Mouse (Mus musculus): ENCODE data around the gene Zbtb42.

Zbtb42 gene

DNA sequence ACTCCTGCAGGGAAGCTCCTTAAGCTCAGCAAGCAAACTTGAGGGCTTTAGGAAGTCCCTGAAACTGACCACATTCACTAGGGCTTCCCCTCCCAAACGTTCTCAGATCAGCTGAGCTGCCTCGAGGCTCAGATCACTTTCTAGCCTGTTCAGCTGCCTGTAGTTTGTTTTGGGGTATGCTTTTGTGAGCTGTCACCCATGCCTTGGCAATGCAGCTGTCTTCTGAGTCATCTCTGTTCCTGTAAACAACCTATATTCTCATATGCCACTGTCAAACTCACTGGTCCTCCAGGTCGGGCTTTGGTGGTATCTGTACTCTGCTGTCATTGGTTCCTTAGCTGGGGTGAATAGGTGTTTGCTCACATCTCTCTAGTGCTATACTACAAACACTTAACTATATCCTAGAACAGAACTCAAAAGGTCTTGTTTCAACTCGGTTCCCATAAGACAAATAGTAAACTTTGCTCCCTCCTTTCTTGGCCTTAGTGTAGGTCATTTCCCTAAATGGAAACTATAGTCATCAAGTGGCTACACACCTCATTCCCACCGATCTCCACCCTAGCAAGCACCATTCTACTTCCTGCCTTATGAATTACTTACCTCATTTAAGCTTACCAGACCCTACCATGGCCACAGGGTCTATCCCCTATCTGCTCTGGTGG lies 26.7 kb upstream of the Zbtb42 start:
- TF ChIP-seq GATA4 (IDR thresholded peaks at IDR 0.05; ENCODE audit: insufficient replicate concordance, low read length) = no peak

DNA sequence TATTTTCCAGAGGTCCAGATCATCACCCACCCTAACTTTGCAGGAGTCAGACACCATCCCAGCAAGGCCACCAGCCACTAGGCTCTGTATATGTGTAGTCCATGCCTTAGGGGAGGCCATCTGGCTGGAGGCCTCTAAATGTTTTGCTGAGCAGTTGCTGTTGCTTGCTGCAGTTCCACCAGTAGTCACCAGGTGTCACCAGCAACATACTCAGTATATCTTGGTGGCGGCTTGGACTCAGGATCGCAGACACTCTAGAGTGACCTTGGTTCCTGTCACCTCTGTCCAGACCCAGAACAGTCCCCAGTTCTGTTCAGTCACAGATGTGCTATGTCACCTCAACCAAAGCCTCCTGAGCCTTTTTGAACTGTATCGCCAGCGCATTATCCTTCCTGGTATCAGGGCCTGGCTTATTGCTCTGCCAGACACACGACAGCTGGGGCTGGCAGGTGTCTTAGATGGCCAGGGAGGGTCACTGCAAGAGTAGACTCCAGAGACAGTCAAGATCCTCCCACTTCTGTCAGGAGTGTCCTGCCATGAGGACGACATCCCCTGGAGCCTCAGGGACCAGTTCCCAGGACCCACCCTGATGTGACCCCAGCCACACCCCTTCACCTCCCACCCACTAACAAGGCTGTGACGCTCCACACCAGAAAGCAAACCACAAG lies 25.3 kb upstream of the Zbtb42 start:
- TF ChIP-seq GATA4 (IDR thresholded peaks at IDR 0.05; ENCODE audit: insufficient replicate concordance, low read length) = no peak

DNA sequence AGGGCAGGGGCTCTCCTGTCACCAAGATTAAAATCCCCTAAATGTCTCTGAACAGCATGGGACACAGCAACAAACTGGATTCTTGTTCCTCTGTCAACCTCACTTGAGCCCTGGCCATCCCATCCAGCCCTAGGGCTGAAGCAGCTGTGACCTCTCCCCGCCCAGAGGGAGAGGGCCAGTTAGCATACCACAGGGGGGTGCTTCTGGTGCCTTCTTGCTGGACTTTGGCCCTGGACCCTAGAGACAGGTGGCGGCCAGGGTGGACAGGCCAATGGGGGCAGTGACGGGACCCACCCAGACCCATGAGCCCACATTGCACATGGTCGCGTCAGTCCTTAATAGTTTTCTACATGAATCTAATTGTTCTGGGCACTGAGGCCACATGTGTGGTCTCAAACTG lies 24.6 kb upstream of the Zbtb42 start:
- no peak for TF ChIP-seq GATA4 (IDR thresholded peaks at IDR 0.05; ENCODE audit: insufficient replicate concordance, low read length)

DNA sequence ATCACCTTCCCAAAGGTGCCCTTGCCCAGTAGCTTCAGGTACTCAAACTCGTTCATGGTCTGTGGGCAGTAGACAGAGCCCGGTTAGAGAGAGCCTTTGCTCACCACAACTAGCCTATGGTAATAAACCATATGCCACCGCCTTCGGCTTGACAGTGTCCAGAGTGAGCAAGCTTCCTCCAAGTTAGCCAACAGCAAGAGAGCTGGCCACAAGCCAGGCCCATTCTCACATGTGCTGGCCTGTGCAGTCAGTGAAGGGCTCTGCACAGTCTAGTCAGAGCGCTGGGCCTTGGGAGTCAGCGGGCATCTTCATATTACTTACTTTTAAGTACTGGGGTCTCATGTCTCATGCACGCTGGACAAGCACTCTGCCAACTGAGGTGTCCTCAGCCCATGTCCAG lies 20.0 kb upstream of the Zbtb42 start:
- no peak for TF ChIP-seq GATA4 (IDR thresholded peaks at IDR 0.05; ENCODE audit: insufficient replicate concordance, low read length)

DNA sequence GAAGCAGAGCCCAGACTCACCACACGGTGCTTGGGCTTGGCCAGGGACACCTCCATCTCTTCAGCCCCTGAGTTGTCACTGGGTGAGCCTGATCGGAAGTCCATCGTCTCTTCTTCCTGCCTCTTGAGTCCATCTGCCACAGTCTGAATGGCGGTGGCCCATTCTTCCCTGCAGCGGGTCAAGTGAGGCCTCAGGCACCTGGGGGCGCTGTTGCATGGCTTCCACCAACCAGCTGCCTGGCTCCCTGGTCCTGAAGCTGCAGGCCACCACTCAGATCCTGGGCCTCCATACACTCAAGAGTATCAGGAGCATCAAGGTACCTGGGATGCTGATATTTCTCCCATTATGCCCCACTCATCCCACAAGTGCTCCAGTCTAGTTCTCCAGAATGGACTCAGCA lies 19.5 kb upstream of the Zbtb42 start:
- no peak for TF ChIP-seq GATA4 (IDR thresholded peaks at IDR 0.05; ENCODE audit: insufficient replicate concordance, low read length)

DNA sequence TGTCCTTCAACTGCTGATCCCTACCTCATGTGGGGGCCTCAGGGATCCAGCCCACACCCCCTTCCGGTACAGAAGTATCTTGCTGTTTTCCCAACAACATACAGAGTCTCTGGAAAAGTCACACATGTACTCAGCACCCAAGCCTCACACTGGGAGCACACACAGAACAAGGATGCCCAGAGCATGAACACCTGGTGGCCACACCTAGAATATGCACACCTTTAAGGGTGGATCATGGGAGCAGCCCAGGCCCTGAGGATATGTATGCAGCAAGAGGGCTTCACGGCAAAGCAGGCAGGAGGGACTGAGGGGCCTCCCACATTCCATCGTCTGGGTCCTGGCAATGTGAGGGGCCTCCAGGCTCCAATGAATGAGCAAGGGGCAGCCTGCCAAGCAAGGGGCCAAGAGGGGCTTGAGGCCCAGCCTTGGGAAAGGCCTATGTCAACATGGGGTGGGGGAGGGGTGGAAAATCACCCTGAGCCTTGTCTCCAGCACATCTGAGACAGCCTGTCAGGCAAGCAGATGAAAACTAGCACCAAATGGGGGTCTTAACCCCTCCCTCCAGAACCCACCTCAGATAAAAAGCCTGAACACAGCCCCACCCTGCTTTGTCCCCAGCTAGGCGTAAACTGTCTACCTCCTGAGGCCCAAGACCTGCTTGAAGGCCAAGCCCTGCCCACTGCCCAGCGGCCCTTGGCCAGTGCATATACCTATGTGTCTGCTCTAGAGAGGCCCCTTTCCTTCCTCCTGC lies 17.9 kb upstream of the Zbtb42 start:
- no peak for TF ChIP-seq GATA4 (IDR thresholded peaks at IDR 0.05; ENCODE audit: insufficient replicate concordance, low read length)

DNA sequence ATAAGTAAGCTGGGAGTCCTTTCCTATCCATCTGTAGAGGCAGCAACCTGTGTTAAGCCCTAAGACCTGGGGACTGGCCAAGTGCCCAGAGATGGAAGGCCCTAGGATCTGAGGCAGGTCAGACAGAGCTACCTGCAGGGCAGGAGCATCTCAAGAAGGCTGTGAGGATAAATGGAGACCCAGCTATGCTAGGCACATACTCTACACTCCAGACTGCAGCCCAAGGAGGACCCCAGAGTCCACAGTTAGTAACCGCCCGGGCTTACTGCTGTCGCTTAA lies 17.4 kb upstream of the Zbtb42 start:
- TF ChIP-seq GATA4 (IDR thresholded peaks at IDR 0.05; ENCODE audit: insufficient replicate concordance, low read length) = no peak

DNA sequence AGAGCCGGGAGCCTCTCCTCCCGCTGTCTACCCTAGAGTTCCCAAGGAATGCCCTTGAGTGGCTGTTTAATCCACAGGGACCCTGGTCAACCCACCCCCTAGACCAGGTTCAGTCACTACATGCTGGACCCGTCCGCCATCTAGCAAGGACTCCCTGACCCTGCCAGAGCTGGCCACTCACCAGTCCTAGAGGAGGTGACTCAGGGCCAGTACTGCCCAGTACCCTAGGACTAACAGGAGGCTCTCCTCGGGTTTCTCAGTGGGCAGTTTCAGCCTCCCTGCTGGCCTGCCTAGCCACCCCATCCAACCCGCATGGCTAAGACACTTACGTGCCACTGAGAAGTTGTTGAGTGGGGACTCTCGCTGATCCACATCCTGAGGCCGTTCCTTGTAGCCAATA lies 16.8 kb upstream of the Zbtb42 start:
- no peak for TF ChIP-seq GATA4 (IDR thresholded peaks at IDR 0.05; ENCODE audit: insufficient replicate concordance, low read length)

DNA sequence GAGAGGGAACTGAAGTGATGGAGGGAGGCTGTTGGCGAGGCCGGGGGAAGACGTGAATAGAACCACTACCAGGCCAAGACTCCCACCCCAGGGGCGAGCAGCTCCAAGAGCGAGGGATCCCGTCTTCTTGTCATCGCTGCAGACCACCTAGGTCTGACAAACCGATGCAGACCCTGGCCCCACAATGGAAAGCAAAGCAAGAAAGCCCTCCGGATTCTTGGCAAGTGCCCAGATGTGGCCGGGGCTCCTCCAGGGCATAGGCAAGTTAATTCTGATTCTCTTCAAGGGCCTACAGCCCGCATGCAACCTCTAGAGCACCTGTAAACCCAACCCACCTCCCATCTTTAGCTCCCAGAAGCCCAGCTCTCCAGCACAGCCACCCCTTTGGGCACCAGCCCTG lies 15.3 kb upstream of the Zbtb42 start:
- TF ChIP-seq GATA4 (IDR thresholded peaks at IDR 0.05; ENCODE audit: insufficient replicate concordance, low read length) = no peak

DNA sequence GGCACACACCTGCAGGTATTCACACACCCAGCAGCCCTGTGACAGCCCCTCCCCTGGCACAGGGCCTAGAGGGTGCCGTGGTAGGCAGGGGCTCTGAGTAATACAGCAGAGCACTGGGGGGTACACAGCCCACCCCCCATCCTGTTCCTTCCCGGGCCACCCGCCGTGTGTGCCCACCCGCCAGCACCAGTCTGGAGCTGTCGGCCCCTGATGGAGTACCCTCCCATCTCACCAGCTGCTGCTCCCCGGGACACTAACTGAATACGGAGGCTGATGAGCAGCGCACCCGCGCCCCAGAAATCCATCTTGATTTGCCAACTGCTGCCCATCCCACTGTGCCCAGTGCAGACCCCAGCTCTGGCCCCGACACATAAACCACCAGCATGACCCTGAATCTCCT lies 14.9 kb upstream of the Zbtb42 start:
- TF ChIP-seq GATA4 (IDR thresholded peaks at IDR 0.05; ENCODE audit: insufficient replicate concordance, low read length) = no peak

DNA sequence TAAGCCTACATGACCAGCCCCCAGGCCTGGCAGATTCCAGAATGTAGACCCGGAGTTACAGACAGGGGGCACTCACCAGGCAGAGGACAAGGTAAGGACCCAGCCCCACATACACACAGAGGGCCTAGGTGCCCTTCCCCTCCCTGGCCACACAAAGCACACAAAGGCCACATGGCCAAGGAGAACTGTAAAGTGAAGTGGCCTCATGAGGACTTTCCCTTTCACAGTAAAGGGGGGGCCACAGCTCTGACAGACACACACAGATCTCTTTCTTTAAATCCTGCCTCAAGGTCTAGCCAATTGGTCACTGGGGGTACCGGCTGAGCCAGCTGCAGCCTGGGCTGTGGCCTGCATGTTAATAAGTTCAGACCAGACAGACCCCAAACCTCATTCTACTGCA lies 14.5 kb upstream of the Zbtb42 start:
- no peak for TF ChIP-seq GATA4 (IDR thresholded peaks at IDR 0.05; ENCODE audit: insufficient replicate concordance, low read length)

DNA sequence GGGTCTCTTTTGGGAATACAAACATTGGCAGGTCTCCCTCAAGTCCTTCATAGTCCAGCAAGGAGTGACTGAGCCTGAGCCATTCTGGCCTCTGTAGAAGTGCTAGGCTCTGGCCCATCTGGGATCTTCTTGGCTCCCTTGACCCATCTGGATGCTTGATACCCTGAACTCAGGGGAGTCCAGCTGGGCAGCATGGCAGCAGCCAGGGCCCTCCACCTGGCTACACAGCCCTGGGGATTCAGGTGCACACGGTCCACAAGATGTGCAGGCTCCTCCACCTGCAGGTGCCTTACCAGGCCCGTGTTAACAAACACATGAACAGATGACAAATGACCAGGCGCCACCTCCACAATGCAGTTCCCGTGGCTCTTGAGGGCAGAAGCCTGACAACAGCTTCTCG lies 14.0 kb upstream of the Zbtb42 start:
- no peak for TF ChIP-seq GATA4 (IDR thresholded peaks at IDR 0.05; ENCODE audit: insufficient replicate concordance, low read length)

DNA sequence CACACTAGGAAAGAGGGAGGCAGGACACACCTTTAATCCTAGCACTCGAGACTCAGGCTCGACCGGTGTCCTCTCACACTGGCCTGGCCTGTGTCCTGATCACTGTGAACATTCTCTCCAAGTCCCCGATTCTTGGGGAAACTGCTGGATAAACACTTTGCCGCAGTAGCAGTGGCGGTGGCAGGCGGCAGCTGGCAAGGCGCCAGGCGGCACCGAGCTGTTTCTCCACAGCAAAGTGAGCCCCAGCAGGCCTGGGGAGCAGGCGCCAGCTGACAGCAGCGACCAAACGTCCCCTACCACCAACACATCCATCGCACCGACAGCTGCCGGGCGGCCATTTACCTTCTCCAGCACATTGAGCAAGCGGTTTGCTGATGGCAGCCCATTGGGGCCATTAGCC lies 13.2 kb upstream of the Zbtb42 start:
- TF ChIP-seq GATA4 (IDR thresholded peaks at IDR 0.05; ENCODE audit: insufficient replicate concordance, low read length) = no peak

DNA sequence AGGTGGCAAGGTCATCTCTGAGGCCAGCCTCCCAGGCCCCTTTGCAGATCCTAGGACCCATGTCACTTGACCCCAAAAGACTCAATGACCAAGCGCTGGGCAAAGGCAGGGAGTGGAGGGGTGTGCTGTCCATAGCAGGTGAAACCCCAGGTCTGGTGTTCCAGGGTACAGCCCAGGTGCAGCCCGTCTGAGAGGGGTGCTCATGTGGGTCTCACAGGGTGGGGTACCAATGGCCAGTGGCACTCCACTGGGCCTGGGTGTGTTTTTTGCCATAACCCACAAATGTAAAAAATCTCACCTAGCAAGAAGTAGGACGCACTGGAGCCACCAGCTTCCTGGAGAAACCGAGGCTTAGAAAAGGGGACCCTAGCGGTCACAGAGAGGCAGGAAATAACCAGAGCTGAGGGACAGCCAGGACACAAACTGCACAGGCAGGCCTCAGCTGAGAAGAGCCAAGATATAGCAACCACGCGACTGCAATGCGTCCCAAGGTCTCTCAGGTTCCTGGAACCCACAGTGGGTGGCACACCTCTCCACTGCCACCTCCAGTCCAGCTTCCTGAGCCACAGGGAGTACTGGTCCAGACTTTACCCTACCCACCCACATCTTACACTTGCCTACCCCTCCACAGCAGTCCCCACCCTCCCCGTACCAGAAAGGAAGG lies 12.6 kb upstream of the Zbtb42 start:
- no peak for TF ChIP-seq GATA4 (IDR thresholded peaks at IDR 0.05; ENCODE audit: insufficient replicate concordance, low read length)

DNA sequence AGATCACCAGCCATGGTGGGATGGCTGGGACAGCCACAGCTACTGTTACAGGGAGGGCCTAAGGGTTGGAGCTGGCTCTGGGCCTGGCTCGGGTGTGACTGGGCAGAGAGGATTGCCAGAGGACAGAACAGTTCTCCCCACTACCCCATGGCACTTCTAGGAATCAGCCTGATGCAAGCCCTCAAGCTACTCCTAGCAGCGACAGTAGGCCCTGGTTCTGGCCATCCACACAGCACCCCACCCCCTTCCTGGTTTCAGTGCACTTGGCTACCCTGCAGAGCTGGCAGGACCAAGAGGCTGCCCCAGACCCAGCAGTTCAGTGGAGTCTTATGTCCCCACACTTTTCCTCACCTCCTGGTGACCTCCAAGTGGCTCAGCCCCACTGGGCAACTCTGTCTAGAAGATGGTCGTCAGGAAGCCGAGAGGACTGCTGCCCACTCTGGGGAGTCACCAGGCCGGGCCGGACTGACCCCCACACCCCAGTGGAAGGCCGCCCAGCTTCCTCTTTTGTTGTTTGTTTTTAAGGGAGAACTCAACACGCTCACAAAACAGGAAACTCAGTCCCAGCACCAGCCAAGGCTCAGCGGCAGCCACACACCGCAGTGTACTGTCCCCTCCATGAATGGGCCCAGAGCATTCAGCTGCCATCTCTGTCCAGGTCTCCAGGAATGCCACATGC lies 10.9 kb upstream of the Zbtb42 start:
- TF ChIP-seq GATA4 (IDR thresholded peaks at IDR 0.05; ENCODE audit: insufficient replicate concordance, low read length) = no peak

Measured in liver, adult (tissue).